Mouse (Mus musculus): ENCODE measurements around the gene Atp6v0d1.
"Not testable (repeated sequence)": the region's sequence is repeated elsewhere in the genome, so short reads cannot be mapped to it uniquely, and the experiment has no call there.

Gene Atp6v0d1

GRCm38 (mm10) chr8:105574741-105575140 is 8.9 kb upstream of the Atp6v0d1 start:
- DNase-seq (ENCODE audit: low spot score), result no peak

GRCm38 (mm10) chr8:105573427-105573826 is 7.6 kb upstream of the Atp6v0d1 start:
- no peak for DNase-seq (ENCODE audit: low spot score)

GRCm38 (mm10) chr8:105571810-105572209 is 6.0 kb upstream of the Atp6v0d1 start:
- DNase-seq (ENCODE audit: low spot score), result no peak

- peak; percentile 62 for DNase-seq (ENCODE audit: low spot score)
Observed at GRCm38 (mm10) chr8:105566703-105567595, 1.1 kb upstream of the Atp6v0d1 start.

- DNase-seq (ENCODE audit: low spot score), result no peak
Observed at GRCm38 (mm10) chr8:105565401-105565881, 406 bp downstream of the Atp6v0d1 start.

GRCm38 (mm10) chr8:105564573-105565229 is 1.1 kb downstream of the Atp6v0d1 start:
- DNase-seq (ENCODE audit: low spot score), result not testable (repeated sequence)

- DNase-seq (ENCODE audit: low spot score), result no peak
Observed at GRCm38 (mm10) chr8:105563871-105564270, 2.0 kb downstream of the Atp6v0d1 start.

- DNase-seq (ENCODE audit: low spot score), result no peak
Observed at GRCm38 (mm10) chr8:105562863-105563262, 3.0 kb downstream of the Atp6v0d1 start.

- no peak for DNase-seq (ENCODE audit: low spot score)
Observed at GRCm38 (mm10) chr8:105555230-105555629, 10.6 kb downstream of the Atp6v0d1 start.

GRCm38 (mm10) chr8:105554087-105554486 is 11.8 kb downstream of the Atp6v0d1 start:
- DNase-seq (ENCODE audit: low spot score), result peak; percentile 81

- no peak for DNase-seq (ENCODE audit: low spot score)
Observed at GRCm38 (mm10) chr8:105552824-105553223, 13.0 kb downstream of the Atp6v0d1 start.

GRCm38 (mm10) chr8:105552032-105552431 is 13.8 kb downstream of the Atp6v0d1 start:
- DNase-seq (ENCODE audit: low spot score), result no peak

- no peak for DNase-seq (ENCODE audit: low spot score)
Observed at GRCm38 (mm10) chr8:105550083-105550482, 15.8 kb downstream of the Atp6v0d1 start.

GRCm38 (mm10) chr8:105549506-105549905 is 16.3 kb downstream of the Atp6v0d1 start:
- DNase-seq (ENCODE audit: low spot score), result no peak

- DNase-seq (ENCODE audit: low spot score), result no peak
Observed at GRCm38 (mm10) chr8:105546384-105547350, 19.2 kb downstream of the Atp6v0d1 start.

- DNase-seq (ENCODE audit: low spot score), result no peak
Observed at GRCm38 (mm10) chr8:105545249-105545648, 20.6 kb downstream of the Atp6v0d1 start.

GRCm38 (mm10) chr8:105544544-105545205 is 21.2 kb downstream of the Atp6v0d1 start:
- DNase-seq (ENCODE audit: low spot score), result no peak

- DNase-seq (ENCODE audit: low spot score), result no peak
Observed at GRCm38 (mm10) chr8:105543703-105544102, 22.1 kb downstream of the Atp6v0d1 start.

- DNase-seq (ENCODE audit: low spot score), result no peak
Observed at GRCm38 (mm10) chr8:105542808-105543207, 23.0 kb downstream of the Atp6v0d1 start.

GRCm38 (mm10) chr8:105542032-105542656 is 23.7 kb downstream of the Atp6v0d1 start:
- DNase-seq (ENCODE audit: low spot score), result no peak

GRCm38 (mm10) chr8:105538940-105539339 is 26.9 kb downstream of the Atp6v0d1 start:
- no peak for DNase-seq (ENCODE audit: low spot score)
